Mouse (Mus musculus) brown adipose tissue, adult 24 weeks (tissue): Measurements from ENCODE around the gene Sgpl1. TPM values are rescaled to one million over a fixed set of nuclear protein-coding genes. Genes with fewer than 3 reads are reported as not detected.

Source experiments
- H3K27ac ChIP-seq: fragments of 200-500 bp; replicated peaks from 2 replicates; pipeline ENCODE4 v1.5.1; 2012; ENCODE audit warnings: low read depth, mild to moderate bottlenecking, low read length
- H3K4me1 ChIP-seq: fragments of 200-500 bp; 2 replicates; pipeline ENCODE4 v1.6.1; 2012; ENCODE audit warnings: low read length, mixed read lengths; ENCODE audit not compliant: control insufficient read depth, insufficient read depth, insufficient read length
- H3K4me3 ChIP-seq: fragments of 200-500 bp; 2 replicates; pipeline ENCODE4 v1.5.1; 2012; ENCODE audit warnings: low read depth, mild to moderate bottlenecking, low read length, moderate library complexity; ENCODE audit not compliant: insufficient read depth
- polyA plus RNA-seq: library from polyadenylated mRNA; stranded (reverse); fragments of >200 nt; gene quantifications from 2 replicates; pipeline ENCODE4 v1.2.4, GENCODE M21; 2012; ENCODE audit not compliant: missing spikeins, insufficient read depth, insufficient read length

The Sgpl1 gene
- polyA plus RNA-seq, 1 experiment, result 43.9 TPM

DNA sequence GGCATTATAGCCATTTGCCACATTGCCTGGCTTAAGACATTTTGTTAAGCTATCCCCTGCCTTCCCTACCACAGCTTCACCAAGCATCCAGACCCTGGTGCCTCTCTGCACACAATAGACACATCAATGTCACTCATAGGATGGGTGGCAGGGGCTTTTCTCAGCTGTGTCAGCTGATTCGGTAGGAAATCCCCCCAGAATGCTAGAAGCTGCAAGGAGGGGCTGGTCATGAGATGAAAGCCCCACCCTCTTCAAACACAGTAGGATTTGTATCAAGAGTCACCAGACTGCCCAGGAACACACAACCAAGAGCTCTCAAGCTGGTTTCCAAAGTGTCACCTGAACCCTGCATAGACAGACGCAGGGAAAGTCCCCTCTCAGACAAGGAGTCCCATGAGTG is 20.9 kb upstream of the Sgpl1 start:
- H3K27ac ChIP-seq, result no peak overlapping the region
- H3K4me3 ChIP-seq, result no peak overlapping the region
- 0 out of 2 replicates have a peak, but pooled peaks cover 2% of the 10 kb centered on the region for H3K4me1 ChIP-seq

DNA sequence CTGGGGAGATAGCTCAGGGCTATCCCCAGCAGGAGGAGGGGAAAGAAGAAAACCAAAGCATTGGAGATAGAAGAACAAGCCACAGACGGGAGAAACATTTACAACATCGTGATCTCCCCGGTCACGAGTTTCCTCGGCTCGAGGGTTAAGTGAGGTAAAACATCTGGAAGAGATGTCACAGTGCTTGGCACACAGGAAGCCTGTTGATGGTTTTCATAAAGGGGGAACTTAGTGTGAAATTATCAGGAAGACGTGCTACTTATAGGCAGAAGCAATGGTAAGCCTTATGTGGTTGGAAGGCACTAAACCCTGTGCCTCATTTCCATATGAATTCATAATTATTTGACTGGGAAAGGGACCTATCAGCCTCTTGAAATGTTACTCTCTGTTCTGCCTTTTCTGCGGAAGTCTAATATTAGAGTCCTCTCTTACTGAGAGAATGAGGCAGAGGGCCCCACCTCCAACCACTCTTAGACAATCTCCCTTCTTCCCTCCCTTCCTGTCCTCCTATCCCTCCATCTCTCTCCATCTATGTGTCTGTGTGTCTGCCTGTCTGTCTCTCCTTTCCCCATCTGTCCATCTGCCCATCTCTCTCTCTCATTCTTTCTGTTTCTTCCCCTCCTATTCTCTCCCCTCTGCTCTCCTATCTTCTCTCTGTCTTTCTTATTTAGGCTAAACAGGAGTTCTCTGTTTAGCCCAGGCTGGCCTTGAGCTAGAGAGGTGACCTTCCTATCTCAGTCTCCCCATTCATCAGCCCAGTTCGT is 20.0 kb upstream of the Sgpl1 start:
- Histone ChIP-seq H3K4me1 (0 out of 2 replicates have a peak, but pooled peaks cover 2% of the 10 kb centered on the region), H3K27ac (no peak overlapping the region), H3K4me3 (no peak overlapping the region)

DNA sequence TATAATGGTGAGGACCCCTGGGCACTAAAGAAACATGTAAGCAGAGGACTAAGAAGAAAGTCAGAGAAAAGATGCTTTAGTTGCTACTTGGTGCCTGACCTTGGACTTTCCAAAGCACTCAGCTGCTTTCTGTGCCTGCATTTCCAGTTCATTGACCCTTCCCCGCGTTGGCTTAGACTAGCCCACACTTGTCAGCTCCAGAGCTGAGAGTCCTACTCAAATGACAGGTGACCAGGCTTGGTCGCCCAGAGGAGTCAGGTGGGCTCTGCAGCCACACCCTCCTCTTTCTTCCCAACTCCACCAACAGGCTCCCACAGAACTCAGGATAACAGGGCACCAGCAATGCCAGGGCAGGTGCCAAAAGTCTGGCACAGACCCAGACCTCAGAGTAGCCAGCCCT is 14.9 kb upstream of the Sgpl1 start:
- Histone ChIP-seq H3K4me3 (no peak overlapping the region), H3K27ac (peak overlapping the region; percentile 76; the same call in 1 of the 2 replicates), H3K4me1 (peaks cover 18% of the 10 kb centered on the region)

DNA sequence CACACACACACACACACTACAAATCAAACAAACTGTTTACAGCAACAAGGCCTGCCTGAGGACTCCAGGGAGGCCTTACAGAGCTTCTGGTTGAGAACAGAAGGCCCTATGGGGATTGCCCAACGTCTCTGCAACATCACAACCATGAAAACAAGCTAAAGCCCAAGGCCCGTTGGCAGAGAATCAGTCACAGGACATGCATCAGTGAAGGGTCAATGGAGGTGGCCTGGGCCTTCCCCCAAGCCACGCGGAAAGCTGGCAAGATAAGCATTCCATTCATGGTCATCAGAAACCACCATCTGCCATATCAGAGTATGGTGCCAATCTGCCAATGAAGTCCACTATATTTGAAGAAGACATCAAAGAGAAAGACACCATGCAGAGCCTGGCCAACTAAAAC is 13.2 kb upstream of the Sgpl1 start:
- peak overlapping the region; percentile 81 for H3K27ac ChIP-seq
- no peak overlapping the region for H3K4me3 ChIP-seq
- H3K4me1 ChIP-seq, result peaks cover 16% of the 10 kb centered on the region

DNA sequence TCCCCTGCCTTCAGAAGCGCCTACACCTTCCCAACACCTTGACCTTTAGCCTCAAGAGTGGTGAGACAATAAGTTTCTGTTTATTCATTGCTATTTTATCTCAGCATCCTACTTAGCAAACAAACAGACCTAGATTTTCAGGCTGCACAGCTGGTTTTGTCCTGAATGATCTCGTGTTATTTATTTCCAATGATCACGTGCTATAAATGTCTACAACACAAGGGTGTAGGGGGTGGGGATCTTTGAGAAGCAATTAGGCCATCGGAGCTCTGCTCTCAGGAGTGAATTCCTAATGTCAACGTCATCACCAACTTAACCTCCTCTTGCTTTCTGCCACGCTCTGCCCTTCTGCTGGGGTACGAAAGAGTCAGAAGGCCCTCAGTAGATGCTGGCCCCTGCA is 12.6 kb upstream of the Sgpl1 start:
- Histone ChIP-seq H3K27ac (peak overlapping the region; percentile 52), H3K4me1 (peaks cover 16% of the 10 kb centered on the region), H3K4me3 (no peak overlapping the region)

DNA sequence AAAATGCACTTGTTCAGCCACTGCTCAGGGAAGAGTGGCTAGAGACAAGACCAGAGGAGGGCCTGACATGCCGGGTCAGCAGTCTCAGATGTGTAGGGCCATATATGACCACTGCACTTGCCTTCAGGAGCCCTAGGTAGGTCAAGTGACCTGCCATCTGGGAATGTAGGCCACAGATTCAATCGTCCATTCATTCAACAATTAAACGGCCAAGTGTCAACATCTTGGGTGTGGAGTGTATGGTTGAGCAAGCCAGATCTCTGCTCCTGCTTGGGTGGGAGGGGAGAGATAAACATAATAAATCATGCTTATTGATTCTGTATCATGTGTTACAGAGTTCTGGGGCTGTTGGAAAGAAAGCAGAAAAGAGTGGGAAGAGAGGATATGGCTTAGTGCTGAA is 11.1 kb upstream of the Sgpl1 start:
- Histone ChIP-seq H3K27ac (peak overlapping the region; percentile 76), H3K4me3 (no peak overlapping the region), H3K4me1 (peaks cover 16% of the 10 kb centered on the region)

DNA sequence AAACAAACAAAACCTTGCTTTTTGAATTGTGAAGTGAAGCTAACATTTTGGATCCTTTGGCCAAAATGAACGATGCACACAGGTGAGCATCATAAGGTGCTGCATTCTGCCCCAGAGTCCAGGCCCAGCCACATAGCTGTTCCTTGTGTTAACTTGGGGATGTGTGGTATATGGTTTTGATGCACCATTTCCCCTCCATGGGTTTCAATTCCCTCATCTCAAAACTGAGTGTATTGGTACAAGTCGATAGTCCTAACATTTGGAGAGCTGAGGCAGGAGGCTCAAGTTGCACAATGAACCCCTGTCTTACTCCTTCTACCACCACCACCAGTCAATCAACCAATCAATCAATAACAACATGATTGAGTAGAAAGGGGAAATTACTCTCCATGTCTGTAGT is 8.9 kb upstream of the Sgpl1 start:
- Histone ChIP-seq H3K27ac (no peak overlapping the region), H3K4me1 (peaks cover 10% of the 10 kb centered on the region), H3K4me3 (no peak overlapping the region)

DNA sequence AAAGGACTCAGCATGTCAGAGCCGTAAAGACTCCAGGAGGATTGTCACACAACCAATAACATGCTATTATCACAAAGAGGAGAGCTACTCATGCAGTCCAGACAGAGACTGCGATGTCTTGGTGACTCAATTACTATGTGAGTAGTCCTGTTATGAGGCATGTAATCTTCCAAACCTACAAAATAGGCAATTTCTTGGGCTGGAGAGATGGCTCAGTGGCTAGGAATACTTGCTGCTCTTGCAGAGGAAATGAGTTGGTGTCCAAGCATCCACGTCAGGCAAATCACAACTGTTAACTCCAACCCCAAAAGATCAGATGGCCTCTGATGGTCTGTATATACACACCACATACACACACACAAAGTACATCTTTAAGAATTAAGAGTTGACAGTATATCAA is 8.1 kb upstream of the Sgpl1 start:
- Histone ChIP-seq H3K4me1 (0 out of 2 replicates have a peak, but pooled peaks cover 6% of the 10 kb centered on the region), H3K27ac (no peak overlapping the region), H3K4me3 (no peak overlapping the region)

DNA sequence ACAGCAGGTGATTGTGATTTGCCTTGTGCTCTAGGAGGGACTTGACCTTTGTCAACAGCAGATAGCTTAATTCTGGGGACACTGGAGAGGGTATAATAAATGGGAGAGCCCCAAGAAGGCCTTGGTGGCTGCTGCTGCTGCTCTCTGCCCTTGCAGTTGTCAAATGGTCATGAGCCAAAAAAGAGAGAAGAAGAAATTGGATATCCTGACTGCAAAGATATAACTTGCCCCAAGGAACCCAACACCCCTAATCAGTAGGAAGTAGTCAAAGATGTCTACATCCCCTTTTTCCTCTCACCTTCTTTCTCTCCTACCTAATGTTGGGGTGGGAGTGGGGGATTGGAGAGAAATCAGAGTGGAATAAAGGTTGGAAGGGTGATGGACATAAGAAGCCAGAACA is 4.6 kb upstream of the Sgpl1 start:
- Histone ChIP-seq H3K4me1 (no peaks in the 10 kb centered on the region), H3K4me3 (no peak overlapping the region), H3K27ac (no peak overlapping the region)

DNA sequence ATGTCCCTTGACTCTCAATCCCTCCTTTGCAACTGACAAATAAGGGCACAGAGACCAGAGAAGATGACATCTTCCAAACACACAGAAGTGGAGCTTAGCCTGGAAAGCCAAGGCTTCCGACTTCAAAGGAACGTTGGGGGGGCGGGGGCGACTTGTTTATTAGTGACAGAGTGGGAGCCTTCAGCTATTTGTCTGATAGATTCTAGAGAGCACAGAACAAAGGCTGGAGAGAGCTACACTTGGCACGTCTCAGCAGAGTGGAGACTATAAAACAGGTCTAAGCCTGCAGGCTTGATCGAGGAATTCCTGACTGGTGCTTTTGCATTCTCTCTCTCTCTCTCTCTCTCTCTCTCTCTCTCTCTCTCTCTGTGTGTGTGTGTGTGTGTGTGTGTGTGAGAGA is 3.1 kb upstream of the Sgpl1 start:
- Histone ChIP-seq H3K4me3 (no peak overlapping the region), H3K4me1 (no peaks in the 10 kb centered on the region), H3K27ac (no peak overlapping the region)

DNA sequence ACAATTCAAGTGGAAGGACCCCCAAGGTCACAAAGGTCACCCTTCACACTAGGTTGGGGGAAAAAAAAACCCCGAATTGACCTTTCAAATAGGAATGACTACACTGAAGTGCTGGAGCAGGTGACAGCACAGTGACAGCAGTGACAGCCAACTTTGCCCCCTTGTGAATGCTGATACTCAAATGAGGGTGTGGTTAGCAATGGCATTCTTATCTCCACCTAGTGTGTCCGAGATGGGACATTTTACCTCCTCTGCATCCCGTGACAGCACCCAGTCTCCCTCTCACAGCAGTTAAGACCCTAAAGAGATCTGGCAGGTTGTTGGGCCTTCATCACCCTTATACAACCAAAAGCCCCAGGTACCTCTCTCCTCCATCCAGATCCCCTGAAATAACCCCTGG is 2.0 kb upstream of the Sgpl1 start:
- Histone ChIP-seq H3K4me1 (no peaks in the 10 kb centered on the region), H3K27ac (no peak overlapping the region), H3K4me3 (no peak overlapping the region)

DNA sequence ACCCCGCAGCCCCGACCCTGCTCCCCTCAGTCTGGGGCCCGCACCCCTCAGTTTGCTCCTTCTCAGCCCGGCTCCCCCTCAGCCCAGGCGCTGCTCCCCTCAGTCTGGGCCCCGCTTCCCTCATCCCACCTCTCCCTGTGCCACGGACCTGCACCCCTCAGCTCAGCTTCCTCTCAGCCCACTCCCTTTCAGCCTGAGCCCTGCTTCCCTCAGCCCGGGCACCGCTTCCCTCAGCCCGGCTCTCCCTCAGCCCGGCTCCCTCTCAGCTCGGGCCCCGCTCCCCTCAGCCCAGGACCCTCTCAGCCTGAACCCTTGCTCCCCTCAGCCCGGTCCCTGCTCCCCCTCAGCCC is 721 bp downstream of the Sgpl1 start:
- Histone ChIP-seq H3K4me1 (no peaks in the 10 kb centered on the region), H3K27ac (peak overlapping the region; percentile 87), H3K4me3 (peak overlapping the region; percentile 95)

DNA sequence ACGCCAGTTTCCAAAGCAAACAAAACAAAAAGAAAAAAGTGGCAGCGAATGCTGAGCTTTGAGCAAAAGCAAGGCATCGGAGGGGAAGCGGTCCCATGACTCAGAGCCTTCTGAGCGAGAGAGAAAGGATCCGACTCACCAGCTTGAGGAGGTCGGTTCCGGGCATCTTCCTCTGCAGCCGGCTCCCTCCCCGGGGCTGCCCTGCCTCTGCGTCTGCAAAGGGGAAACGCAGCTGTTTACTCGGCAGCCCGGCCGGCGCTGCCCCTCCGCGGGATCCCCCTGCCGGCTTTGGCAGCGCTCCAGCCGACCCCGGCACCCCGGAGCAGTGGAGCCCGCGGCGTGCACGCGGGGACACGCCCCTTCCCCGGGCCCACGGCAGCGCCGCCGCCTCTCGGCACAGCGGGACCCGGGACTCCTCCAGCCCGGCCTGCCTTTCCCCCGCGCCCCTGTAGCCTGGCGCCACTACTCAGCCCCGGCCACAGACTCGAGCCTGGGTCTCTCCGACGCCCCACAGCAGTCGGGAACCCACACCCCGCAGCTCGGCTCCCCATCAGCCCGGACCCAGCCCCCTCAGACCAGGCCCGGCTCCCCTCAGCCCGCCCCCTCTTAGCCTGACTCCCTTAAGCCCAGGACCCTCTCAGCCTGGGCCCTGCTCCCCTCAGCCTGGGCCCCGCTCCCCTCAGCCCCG is 1.2 kb downstream of the Sgpl1 start:
- no peaks in the 10 kb centered on the region for H3K4me1 ChIP-seq

DNA sequence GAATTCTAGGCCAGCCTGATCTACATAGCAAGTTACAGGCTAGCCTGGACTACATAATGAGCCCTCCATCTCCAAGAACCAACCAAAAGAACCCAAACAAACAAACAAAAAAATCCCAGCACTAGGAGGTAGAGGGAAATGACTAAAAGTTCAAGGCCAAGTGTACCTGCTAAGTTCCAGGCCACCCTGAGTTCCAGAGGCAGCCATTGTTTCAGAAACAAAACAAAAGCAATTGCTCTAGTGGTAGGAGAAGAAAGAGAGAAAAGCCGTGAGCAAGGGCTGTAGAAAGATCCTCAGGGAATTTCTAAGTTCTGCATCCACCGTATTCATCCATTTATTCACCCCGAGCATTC is 1.8 kb downstream of the Sgpl1 start:
- peak overlapping the region; percentile 95 for H3K4me3 ChIP-seq
- peak overlapping the region; percentile 46 for H3K27ac ChIP-seq
- H3K4me1 ChIP-seq, result no peaks in the 10 kb centered on the region

More for the DNA sequence above, 1.2 kb downstream of the Sgpl1 start:
- Histone ChIP-seq H3K27ac (peak overlapping the region; percentile 46), H3K4me3 (peak overlapping the region; percentile 95)

DNA sequence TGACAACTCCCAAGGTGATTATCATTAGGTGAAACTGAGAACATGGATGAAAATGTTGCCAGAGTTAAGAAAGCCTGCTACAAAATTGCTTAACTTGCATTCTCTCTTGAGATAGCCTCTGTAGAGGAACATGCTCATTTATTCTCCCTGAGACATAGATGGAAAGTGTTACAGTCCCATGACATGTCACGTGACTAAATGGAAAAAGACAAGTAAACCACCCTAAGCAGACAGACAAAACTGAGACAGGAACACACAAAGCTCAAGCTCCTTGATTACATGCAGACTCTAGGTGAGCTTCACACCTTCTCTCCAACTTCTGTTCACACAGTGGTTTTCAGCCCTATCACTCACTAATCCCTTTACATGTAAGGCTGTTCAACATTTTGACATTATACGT is 4.2 kb downstream of the Sgpl1 start:
- no peaks in the 10 kb centered on the region; the same call in 1 of the 2 replicates for H3K4me1 ChIP-seq
- H3K4me3 ChIP-seq, result no peak overlapping the region
- peak overlapping the region; percentile 87 for H3K27ac ChIP-seq

DNA sequence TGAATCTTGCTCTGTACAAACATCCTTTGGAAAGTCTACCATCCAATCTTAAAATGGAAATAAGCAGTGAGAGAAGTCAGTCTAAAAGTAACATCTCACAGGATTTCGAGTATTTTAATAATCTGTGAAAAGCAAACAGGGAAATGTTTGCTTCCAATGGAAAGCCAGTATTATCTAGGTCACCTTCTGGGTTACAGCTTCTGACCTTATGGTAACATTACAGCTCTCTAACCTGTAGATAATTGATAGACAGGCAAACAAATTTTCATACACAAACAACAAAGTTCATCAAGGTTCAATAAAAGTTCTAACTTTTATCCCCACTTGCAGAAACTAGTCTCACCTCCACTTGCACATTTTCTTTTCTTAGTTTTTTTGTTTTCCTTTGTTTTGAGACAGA is 9.9 kb downstream of the Sgpl1 start:
- H3K4me1 ChIP-seq, result no peaks in the 10 kb centered on the region; the same call in 1 of the 2 replicates
- H3K27ac ChIP-seq, result no peak overlapping the region
- H3K4me3 ChIP-seq, result no peak overlapping the region
